In genomic region chr4:77107291-77107690, GRCm38 (mm10) we compare ENCODE assay signal across 14 mouse cellular contexts.
"Had no signal": no experiment of that assay in that cellular context is flagged by ENCODE, and none has a peak within 500 bp of the region (broad histone marks: within the 10 kb centered on the region; RNA-seq: fewer than 3 reads in every experiment).

No protein-coding gene starts in this region.

- H3K9me3 ChIP-seq: midbrain, embryonic 10.5 days; midbrain, embryonic 12.5 days; neural tube, embryonic 12.5 days; stomach, embryonic 15.5 days had no signal

- H3K36me3 ChIP-seq: midbrain, embryonic 10.5 days; midbrain, embryonic 12.5 days; neural tube, embryonic 12.5 days; stomach, embryonic 15.5 days had no signal

- H3K4me2 ChIP-seq: lung, embryonic 14.5 days; midbrain, embryonic 12.5 days; neural tube, embryonic 12.5 days; stomach, embryonic 15.5 days had no signal

- H3K27me3 ChIP-seq: midbrain, embryonic 12.5 days; neural tube, embryonic 12.5 days; stomach, embryonic 15.5 days had no signal

- H3K27ac ChIP-seq: midbrain, embryonic 10.5 days; midbrain, embryonic 12.5 days; neural tube, embryonic 12.5 days; stomach, embryonic 15.5 days; stomach, postnatal 0 days had no signal

- H3K4me1 ChIP-seq: midbrain, embryonic 10.5 days; midbrain, embryonic 12.5 days; neural tube, embryonic 12.5 days; stomach, embryonic 15.5 days had no signal

- DNase-seq: lung, adult 18-20 months; lung, embryonic 14.5 days; lung, postnatal 10 days; lung, postnatal 4 days; midbrain, embryonic 14.5 days; right cerebral cortex, postnatal 14 days; thymus, adult 2 months; thymus, postnatal 25 days; thymus, postnatal 4 days had no signal

- H3K4me3 ChIP-seq: midbrain, embryonic 10.5 days; midbrain, embryonic 12.5 days; neural tube, embryonic 12.5 days; stomach, embryonic 15.5 days had no signal

- H3K9ac ChIP-seq: lung, embryonic 14.5 days; midbrain, embryonic 12.5 days; neural tube, embryonic 12.5 days; stomach, embryonic 15.5 days had no signal
